Mouse (Mus musculus) heart, adult 18-20 months (tissue): ENCODE data around the gene Polr3h. TPM values are rescaled to one million over a fixed set of nuclear protein-coding genes. Genes with fewer than 3 reads are reported as not detected.

Source experiments
- DNase-seq, 2 experiments: peaks; one replicate each; pipeline ENCODE4 v3.0.0; 2021 to 2022; ENCODE audit warnings: mixed read lengths in 1 of 2
- total RNA-seq, 2 experiments: library from RNA; stranded (reverse); gene quantifications; 2 replicates each; pipeline ENCODE4 v1.2.3; 2021

Polr3h gene
- total RNA-seq, 2 experiments from 2014 or later = 7.8 to 10.7 TPM

DNA sequence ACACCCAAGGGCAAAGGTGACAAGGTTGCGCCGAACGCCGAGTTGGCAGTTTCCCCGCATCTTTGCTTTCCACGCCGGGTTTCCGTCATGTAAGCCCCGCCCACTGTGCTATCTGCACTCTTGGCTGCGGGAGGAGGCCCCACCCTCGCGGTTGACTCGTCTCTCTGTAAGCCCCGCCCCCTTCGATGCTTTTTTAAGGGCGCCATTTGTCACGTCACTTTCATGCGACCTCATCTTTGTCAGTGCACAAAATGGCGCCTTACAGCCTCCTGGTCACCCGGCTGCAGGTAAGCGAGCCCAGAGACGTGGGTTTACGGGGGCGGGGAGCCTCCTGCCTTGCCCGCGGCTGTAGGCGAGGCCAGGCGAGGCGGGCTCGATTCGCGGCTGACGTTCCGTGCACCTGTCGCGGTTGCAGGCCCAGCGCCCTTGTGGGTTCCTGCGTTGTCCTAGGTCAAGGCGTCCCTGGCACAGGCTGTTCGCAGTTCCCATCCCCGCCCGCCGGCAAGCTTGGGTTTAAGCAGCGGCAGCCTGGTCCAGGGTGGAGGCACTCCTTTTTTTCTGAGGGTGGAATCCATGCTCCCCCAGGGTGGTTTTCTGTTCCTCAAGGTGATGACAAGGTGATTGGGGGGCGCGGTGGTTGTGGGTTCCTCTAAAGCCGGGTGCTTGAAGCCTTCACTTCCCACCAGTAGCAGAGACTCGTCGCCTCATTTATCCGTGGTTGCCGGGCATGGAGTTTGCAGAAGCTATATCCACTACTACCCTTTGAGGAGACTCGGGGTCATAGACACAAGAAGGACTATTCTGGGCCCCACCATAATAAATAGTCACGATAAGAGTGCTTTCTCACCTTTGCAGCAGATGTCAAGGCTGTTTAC is 53.5 kb downstream of the Polr3h start, which contains the start of gene Aco2:
Gene Aco2 (plus strand): TSS at position 48 of the 875 bp plus-strand sequence.
- DNase-seq = peak; percentile 99 to 100

DNA sequence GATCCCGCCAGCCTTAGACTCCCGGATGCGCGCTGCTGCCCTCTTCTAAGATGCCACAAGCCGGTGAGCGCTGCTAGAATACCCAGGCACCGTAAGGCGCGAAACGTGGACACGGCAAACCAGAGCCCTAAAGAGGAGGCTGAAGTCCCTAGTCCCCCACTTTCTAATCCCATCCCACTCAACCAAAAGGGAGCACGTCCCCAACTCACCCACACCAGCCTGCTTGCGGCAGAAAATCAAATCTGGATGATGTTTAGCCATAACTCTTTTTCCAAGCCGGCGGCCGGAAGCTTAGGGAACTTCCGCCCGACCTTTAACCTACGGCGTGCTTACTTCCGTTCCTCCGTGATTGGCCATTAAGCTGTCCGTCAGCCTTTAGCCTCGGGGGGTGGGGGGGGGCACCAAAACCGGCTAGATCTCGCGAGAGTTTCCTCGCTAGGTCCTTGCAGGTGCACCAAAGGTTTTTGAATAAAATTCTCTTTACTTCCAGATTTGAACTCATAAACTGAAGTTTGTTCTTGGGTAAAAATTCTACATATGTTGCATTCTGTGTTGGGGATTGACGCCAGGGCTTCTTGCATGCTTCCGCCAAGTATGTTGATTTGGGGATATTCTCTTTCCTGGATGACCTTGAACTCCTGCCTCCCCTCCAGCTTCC is 54.3 kb downstream of the Polr3h start, which contains the start of gene Phf5a:
Gene Phf5a (minus strand): TSS at position 308 of the 658 bp plus-strand sequence.
- peak; percentile 91 to 92 for DNase-seq

DNA sequence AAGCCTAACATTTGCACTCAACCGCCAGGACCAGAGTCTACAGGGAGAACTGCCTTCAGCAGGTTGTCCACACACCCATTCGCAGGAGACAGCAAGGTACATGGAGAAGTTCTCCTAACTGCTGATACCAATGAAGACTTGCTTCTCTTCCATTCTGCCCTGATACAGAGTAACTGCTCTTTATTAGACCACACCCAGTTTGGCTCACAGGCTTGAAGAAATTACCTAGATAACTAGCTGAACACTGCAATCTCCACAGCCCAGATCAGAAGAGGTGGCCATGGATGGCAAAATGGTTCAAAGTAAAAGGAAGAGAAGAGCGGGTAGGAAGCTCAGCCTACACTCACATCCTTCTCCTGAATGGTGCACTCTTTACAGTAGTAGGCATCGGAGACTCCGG is 56.1 kb downstream of the Polr3h start:
- DNase-seq = no peak

DNA sequence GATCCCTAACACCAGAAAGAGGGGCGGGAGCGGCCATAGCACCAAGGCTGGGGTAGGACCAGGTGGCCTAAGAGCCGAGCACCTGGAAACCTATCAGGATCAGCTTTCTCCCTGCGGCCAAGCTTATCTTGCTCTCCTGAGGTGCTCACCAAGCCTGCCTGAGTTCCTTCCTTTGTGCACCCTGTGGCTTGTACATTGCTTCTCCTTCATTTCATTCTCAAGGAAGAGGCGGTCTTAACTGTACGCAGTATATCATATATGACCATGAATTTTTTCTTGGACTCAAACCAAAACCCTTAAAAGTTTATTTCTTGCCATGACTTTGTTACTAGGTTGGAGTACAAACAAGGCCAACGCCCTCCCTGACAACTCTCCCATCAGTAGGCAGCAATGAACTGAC is 61.8 kb downstream of the Polr3h start:
- DNase-seq = no peak

DNA sequence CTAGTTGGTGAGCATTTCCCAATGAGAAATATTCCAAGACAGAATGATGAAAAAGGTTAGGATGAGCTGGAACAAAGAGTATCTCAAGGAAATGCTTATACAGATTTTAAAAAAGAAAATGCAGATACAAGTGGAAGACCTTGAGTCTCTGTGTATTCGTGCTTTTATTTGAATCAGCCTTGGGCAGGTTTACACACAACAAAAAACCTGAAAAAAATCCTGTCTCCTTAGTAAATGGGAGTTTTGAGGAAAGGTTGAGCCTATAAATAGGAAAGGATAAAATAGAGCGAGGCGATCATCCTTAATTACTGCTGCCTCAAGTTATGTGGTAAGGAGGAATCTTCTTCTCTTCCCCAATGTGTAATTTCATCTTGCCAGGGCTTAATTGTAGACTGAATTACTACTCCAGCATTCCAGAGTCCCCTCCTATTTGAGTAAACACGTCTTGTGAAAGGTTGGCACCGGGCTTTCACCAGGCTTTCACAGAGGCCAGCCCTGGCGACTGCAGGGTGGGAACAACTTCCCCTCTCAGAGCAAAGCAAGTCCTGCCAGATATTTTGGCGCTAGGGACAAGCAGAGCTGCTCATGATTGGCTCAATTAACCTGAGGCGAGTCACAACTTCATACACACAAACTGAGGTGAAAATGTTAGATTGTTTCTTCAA is 65.4 kb downstream of the Polr3h start:
- DNase-seq = peak; percentile 62 to 64

DNA sequence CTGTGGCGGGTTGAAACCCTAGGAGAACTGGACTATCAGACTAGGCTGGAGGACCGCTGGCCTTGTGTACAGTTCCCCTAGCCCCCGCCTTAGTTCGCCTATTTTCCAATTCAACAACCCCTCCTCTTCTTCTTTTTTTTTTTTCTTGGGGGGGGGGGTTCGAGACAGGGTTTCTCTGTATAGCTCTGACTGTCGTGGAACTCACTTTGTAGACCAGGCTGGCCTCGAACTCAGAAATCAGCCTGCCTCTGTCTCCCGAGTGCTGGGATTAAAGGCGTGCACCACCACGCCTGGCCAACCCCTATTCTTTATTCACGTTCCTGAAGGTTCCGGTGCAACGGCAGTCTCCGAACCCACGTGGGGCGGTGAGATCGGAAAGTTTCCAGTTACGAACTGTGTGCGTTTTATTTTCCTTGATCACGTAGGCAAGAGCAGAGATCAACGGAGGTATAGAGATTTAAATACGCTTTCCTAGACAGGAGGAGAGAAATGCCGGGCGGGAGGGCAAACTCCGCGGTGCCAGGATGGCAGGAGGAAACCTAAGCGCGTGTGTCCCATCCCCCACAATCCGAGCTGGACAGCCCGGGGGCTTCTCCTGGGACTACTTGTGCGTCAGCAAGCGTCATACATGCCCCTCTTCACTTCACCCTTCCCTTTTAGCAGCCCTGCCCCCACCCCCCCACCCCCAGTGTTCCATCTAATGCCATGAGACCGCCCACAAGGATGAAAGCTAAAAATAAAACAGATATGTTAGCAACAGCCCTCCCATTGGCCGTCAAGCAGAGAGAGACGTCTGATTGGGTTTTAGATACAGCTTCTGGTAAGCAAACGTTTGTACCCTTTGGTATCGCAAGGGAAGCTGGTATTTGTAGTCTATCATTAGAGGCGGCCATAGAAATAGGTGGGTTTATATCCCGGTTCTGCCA is 66.4 kb downstream of the Polr3h start:
- peak; percentile 92 to 96 for DNase-seq

DNA sequence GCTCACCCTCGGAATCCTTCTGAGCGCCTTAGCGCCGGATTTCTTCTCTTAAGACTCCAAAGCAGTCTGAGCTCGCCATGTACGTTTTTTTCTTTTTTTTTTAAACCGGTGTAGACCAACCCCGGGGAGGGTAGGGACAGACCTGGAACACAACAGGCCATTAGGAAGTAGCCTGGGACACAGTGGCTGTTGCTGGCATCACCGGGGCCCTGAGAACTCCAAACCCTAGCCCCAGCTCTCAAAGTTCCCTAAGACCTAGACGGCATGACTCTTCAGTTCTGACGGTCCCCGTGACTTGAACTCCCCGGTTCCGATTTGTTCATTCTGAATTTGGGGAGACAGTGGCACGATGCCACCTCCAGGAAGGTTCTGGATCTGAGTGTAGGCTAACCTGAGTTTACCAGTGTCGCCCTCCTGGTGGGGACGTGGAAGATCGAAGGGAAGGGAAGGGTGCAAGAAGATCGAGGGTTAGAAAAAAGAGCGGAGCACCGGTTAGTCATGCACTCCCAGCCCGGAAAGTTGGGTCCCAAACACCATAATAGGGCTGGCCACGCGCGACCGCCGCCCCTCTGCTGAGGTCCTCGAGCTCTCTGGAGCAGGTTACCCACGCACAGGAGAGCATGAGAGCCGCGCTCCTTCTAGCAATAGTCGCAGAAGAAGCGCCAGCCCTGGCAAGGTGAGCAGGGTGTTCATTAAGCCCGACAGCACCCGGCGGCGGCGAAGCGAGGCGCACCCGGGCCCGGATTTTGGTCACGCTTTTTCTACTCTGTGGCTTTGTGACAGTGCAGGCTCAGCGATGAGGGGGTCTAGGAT is 67.3 kb downstream of the Polr3h start, which contains the start of gene Tob2:
Gene Tob2 (minus strand): TSS at position 280 of the 813 bp plus-strand sequence.
- peak; percentile 79 to 87 for DNase-seq

DNA sequence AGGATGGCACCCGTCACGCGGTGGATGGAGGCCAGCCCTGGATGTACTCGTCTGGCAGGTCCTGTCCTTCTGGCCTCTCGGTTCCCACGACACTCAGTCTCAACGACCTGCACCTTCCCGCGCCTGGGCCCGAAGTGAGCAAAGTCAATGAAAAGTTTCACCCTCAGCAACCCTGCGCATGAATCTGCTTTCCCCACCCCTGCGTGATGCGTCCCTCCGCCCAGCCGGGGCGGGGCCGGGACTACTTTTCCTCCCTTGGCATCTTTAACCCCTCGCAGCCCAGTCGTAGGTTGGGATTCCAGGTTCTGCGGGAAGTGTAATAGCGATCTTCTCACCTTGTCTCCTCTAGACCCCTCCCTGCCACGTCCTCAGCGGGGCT is 67.9 kb downstream of the Polr3h start:
- peak; percentile 96 to 98 for DNase-seq

DNA sequence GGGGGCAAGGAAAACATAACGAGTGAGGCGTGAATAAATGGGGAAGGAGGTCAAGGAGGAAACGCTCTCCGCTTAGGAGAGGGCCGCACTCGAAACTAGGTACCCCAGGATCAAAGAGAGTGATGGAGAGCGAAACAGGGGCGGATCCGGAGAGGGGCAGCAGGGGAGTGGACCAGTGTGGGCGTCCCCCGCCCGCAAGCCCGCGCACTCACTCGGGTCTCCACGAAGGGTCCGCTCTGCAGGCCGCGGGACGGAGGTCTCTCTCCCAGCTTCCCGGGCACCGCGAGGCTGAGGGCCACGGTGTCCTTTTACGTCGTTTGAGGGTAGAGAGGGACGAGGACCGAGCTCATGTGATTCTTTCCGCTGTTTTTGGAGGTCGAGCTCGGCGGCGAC is 68.3 kb downstream of the Polr3h start:
- peak in 1 of 2 experiments; percentile 43 for DNase-seq

DNA sequence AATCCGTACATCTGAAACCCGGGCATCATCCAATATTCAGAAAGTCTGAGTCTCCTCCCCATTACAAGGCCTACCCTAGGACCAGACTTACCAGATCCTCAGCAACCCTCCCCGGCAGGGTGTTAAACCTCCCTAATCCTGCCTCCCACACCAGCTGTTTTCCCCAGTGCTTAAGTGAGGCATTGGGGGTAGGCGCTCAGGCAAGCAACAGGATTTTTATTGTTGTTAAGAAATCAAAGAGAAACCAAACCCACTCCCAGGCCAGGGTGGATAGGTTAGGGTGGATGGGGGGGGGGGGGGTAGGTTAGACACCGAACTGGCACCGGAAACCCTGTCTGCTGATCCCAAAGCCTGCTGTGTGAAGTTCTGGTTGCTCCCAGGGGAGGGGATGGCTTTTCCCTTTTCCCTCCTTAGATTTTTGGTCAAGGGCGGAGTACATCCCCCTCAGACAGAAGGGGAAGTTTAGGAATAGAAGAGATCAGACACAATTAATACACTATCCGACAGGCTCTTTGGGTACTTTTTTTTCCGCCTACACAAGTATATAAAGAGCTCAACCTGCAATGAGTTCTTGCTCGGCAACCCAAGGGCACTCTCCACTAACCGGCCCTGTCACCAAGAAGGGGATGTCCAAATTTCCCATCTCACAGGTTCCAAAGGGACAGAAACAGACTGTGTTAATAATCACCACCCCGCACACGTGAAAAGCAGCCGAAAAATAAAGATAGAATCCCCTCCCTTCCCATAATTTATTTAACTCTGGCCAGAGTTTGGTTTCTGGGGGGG is 68.9 kb downstream of the Polr3h start:
- peak; percentile 47 to 62 for DNase-seq

DNA sequence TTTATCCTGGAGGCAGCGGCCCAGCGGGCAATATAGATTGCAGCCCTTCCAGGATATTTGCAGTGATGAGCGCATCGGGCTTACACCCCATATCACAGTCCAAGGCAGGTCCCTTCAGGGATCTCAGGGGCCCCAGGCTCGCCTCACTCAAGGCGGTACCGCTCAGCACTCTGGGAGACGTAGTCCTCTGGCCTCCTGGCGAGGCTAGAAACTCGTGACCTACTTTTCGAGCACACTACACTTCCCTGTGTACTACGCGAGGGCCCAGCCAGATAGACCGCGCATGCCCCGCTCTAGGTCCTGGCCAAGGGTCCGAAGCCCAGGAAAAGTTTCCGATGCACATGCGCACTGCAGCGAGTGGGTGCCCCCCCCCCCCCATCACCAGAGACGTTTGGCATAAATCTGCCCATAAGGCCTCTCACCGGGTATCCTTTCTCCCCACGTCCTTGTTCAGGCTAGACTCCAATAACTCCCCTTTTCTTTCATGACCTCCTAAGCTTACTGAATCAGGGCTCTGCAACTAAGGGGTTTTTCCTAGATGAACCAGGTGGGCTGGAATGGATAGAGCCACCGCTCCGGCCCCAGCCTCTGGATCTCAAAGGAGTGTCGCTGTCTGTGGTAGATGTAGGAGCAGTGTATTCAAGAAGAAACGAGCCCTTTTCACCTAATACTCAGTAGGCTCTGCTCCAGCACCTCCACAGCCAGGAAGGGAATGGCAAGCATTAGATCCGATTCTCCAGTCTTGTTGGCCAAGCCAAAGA is 69.8 kb downstream of the Polr3h start:
- DNase-seq = peak; percentile 89 to 94

DNA sequence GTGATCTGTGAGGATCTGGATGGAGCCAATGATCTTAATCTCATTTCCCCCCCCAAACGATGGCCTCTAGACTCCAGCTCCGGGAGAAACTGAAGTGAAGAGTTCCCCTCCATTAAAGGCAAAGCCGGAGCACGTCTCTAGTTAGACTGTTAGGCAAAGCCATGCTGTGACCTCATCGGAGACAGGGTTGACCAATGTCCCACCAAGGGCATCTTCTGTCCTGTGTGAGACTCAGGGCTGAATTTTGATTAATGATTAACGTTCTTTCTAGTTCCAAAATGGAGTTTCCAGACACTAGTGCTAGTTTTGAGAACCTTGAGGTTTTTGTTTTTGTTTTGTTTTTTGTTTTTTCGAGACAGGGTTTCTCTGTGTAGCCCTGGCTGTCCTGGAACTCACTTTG is 73.0 kb downstream of the Polr3h start:
- peak in 1 of 2 experiments; percentile 38 for DNase-seq

DNA sequence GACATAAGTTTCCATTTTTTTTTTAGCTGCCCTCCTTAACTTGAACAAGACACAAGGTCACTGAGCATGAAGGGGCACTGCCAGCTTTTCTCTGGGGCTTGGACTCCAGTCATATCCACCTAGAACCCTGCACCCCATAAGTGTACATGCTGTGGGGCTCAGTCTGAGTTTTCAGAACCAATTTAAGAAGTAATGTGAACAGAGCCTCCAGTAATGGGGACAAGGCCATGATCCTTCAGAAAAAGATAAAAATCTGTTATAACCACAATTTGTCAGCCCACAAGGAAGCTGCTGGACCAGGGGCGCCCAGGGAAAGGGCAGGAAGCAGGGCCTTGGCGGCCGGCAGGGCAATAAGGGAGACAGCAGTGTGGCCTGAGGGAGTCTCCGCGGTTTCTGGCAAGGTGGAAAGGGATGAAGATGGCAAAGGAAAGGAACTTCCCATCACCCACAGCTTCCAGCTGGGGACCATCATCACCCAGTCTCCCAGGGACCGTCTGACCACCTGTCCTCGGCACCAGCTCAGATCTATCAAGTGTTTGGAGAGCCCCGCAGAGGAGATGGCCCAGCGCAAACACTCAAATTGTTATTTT is 73.5 kb downstream of the Polr3h start:
- DNase-seq = peak in 1 of 2 experiments; percentile 39

DNA sequence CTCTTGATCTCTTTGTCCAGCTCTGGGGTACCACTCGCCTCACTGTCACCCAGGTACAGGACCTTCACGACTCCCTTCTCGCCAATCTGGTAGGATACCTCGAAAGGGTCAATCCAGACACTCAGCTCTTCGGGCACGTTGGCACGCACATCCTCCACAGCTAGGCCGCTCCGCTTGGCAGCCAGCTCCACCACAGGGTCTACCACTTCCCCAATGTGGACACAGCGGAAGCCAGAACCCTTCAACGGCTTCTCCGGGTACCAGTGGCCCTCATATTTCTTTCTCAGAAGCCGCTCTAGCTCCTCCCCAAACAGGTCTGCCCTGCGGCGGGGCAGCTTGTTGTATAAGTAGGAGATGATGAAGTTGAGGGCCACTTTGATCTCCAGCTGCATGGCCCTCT is 74.7 kb downstream of the Polr3h start:
- peak in 1 of 2 experiments; percentile 32 for DNase-seq

DNA sequence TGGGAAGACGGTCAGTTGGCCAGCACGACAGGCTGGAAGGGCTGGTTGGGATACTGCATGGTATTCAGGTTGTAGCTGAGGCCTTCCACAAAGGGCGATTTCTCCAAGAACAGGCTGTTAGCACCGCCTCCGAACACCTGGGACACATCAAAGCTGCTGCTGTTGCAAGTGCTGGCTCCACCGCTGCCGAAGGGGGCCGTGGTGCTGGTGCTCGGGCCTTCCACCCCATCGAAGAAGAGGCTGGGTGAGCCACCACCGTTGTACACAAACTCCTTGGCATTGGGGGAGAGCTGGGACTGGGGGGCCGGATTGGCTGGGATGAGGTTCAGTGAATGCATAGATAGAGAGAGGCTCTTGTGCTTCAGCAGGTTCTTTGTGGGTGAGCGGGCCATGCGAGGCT is 75.3 kb downstream of the Polr3h start:
- DNase-seq = peak in 1 of 2 experiments; percentile 27

DNA sequence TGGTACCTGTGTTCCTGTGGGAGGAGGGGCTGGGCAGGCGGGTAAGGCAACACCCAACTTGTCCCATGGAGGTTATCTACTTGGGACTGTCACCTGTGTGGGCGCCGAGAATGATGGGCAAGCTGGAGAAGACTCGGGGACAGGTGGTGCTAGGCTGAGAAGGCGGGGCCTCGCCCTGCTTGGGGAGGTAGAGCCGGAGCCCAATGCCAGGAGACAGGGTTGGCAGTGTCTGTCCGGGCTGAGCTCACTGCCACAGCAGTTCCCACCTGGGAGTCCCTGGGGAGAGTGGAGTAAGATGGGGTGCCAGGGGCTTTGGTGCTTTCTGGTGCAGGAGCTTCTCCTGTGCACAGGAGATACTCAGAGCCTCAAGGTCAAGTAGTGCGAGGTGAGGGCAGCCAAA is 76.9 kb downstream of the Polr3h start:
- peak in 1 of 2 experiments; percentile 45 for DNase-seq

DNA sequence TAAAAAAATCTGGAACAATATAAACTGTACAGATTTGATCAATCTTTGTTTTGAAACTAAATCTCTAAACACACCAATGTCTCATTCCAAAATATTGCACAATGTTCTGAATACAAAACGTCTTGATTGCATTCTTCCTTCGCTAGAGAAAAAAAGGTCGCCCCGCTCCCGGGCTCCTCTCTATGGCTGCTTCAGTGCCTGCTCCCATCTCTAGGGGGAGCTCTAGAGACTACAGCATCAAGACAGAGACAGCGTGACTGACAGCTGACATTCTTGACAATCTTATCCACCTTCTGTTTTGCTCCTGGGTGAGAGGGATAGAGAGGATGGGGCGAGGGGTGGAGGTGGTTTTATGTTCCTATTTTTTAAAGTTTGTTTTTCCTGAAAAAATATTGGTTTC is 77.7 kb downstream of the Polr3h start:
- DNase-seq = peak; percentile 71 to 81

DNA sequence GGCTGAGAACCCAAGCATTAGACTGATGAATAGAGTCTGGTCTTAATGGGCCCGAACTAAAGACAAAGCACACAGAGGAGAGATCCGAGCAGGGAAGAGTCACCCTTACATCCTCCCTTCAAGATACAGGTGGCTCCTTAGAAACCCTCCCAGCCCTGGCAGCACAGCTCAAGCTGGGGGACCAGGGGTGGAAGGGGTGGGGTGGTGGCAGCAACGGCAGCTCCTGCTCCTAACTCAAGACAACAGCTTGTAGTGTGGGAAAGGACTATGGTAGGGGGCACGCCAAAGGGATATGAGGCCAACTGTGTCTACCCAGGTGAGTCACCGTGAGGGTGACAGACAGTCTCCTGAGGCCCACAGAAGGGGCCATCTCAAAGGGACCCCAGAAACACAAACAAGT is 78.2 kb downstream of the Polr3h start:
- peak in 1 of 2 experiments; percentile 30 for DNase-seq

DNA sequence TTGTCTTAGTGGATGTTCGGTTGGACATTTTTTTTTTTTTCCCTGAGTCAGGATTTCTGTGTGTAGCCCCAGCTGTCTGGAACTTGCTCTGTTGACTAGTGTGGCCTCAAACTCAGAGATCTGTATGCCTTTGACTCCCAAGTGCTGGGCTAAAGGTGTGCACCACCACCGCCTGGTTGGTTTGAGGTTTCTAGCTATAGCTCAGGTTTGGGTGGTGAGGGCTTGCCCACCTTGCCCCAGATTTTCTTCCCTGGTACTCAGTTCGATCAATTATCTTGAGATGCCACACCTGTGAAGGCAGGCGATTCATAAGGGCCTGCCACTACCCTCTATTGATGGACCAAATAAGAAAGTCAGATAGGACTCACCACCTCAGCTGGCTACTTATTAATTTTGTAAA is 78.9 kb downstream of the Polr3h start:
- DNase-seq = no peak
